Mouse (Mus musculus) stomach, postnatal 0 days (tissue): Measurements from ENCODE around the gene Gtdc1.

Source experiments
- CTCF ChIP-seq: IDR thresholded peaks from 2 replicates; pipeline ENCODE4 v1.5.1; 2016; ENCODE audit warnings: antibody characterized with exemption, low read depth, mild to moderate bottlenecking, moderate library complexity
- EP300 ChIP-seq: optimal IDR thresholded peaks from 2 replicates; pipeline ENCODE3; 2016; ENCODE audit warnings: antibody characterized with exemption

GRCm38 (mm10) chr2:44633971-44634370, 293.5 kb downstream of the Gtdc1 start:
- TF ChIP-seq CTCF (no peak), EP300 (no peak)
